Mouse (Mus musculus) liver, embryonic 12.5 days (tissue): ENCODE results near the gene Tmem177. TPM values are rescaled to one million over a fixed set of nuclear protein-coding genes. Genes with fewer than 3 reads are reported as not detected.
A peak's percentile ranks its signal among the peaks of the same experiment; 100 is the strongest.

ENCODE experiments used
- ATAC-seq: fragments of 200-750 bp; cut with Nextera tagmentation; 2 replicates; pipeline ENCODE4 v1.8.0; 2017; ENCODE audit warnings: moderate number of reproducible peaks, mild to moderate bottlenecking, moderate library complexity
- H3K27ac ChIP-seq: fragments of 300-500 bp; sonication (generic); 2 replicates; pipeline ENCODE4 v1.5.1; 2016; ENCODE audit warnings: mild to moderate bottlenecking
- H3K27me3 ChIP-seq: fragments of 300-500 bp; sonication (generic); replicated peaks from 2 replicates; pipeline ENCODE4 v1.6.1; 2016; ENCODE audit warnings: mild to moderate bottlenecking, moderate library complexity
- H3K36me3 ChIP-seq: fragments of 300-500 bp; sonication (generic); 2 replicates; pipeline ENCODE4 v1.6.1; 2016; ENCODE audit warnings: mild to moderate bottlenecking, moderate library complexity
- H3K4me1 ChIP-seq: fragments of 300-500 bp; sonication (generic); 2 replicates; pipeline ENCODE4 v1.6.1; 2016
- H3K4me2 ChIP-seq: fragments of 300-500 bp; sonication (generic); 2 replicates; pipeline ENCODE4 v1.6.1; 2016; ENCODE audit warnings: mild to moderate bottlenecking, moderate library complexity
- H3K4me3 ChIP-seq: fragments of 300-500 bp; sonication (generic); 2 replicates; pipeline ENCODE4 v1.5.1; 2016; ENCODE audit warnings: mild to moderate bottlenecking, moderate library complexity
- H3K9ac ChIP-seq: fragments of 300-500 bp; sonication (generic); 2 replicates; pipeline ENCODE4 v1.6.1; 2016; ENCODE audit warnings: mild to moderate bottlenecking, moderate library complexity
- H3K9me3 ChIP-seq: fragments of 300-500 bp; sonication (generic); replicated peaks from 2 replicates; pipeline ENCODE4 v1.6.1; 2016; ENCODE audit warnings: mild to moderate bottlenecking, moderate library complexity
- WGBS: fragments of 180-500 bp; shearing (Covaris S2); methylation state at CpG from one replicate; pipeline ENCODE4 v1.1.7; 2016; ENCODE audit not compliant: insufficient replicate concordance; 5-methylcytosine and 5-hydroxymethylcytosine counted together
- polyA plus RNA-seq: library from polyadenylated mRNA; unstranded; fragments of >200 nt; fragmentation: Nextera tagmentation; extraction: Ambion mirVana; gene quantifications from 2 replicates; pipeline ENCODE4 v1.2.1, GENCODE M21; 2016

Gene Tmem177
- polyA plus RNA-seq, 1 experiment from 2014 or later, result 5.4 TPM

DNA sequence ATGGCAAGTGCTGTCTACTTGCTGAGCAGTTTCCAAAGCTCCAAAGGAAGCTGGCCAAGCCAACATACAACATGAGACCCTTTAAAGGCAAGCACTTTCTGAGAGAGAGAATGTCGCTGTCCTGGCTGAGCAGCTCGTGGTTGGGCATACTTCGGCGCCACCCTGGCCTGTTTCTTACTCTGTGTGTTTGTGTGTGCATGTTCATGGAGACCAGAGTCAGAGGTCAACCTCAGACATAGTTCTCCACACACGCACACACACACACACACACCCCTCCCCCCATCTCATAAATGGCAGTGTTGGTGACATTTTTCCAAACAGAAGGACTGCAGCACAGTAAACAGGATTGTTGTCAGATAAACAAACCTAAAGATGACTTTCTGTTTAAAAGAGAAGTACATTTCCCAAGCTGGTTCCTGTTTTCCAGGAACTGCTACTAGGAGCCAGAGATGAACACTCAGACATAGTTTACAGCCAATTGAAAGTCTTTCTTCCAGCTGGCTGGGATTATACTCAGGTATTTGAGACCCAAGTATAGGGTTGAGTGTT is 3.9 kb upstream of the Tmem177 start:
- Histone ChIP-seq H3K4me1 (peaks cover 26% of the 10 kb centered on the region), H3K9me3 (no peaks in the 10 kb centered on the region), H3K4me2 (no peak overlapping the region), H3K27me3 (no peaks in the 10 kb centered on the region), H3K36me3 (no peaks in the 10 kb centered on the region), H3K4me3 (no peak overlapping the region), H3K9ac (no peak overlapping the region), H3K27ac (no peak overlapping the region)
- ATAC-seq, result no peak
- WGBS, result 69% methylated on average over 5 of the region's 5 CpGs

DNA sequence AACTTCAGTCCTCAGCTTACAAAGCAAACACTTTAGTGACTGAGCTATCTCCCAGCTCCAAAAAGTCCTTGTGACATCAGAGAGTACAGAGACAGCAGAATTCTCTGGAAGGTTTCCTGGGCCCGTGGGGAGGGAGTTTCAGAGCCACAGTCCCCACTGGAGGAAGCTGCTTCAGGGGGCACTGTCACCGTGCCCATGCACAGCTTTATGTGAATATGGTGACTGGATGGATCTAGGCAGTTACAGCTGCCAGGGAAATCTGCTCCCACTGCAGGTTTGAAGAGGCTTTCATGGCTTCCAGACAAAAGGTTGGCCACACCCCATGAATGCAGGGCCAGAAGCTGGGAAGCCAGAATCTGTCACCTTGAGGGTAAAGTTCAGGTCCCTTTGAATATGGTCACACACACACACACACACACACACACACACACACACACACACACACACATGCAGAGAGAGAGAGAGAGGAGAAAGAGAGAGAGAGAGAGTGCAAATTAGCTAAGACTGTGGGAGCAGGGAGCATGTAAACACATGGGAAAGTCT is 5.7 kb downstream of the Tmem177 start:
- 63% methylated on average over 2 of the region's 2 CpGs for WGBS
- ATAC-seq, result no peak

DNA sequence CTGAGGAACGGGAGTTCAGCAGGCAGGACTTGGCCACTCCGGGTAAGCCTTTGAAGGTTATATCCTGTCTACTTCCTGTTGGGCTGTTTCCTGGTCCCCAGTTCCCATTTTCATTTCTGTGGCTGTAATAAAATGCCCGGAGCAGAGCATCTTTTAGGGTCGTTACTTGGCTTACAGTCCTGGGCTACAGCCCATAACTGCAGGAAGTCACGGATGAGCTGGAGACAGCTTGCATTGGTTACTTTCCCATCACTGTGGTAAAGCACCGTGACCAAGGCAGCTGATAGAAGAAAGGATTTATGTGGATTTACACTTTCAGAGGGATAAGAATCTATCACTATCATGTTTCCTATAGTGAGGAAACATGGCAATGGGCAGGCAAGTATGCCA is 9.8 kb downstream of the Tmem177 start:
- no peak overlapping the region for H3K4me3 ChIP-seq
- H3K4me1 ChIP-seq, result no peaks in the 10 kb centered on the region
- H3K4me2 ChIP-seq, result no peak overlapping the region
- no peaks in the 10 kb centered on the region for H3K27me3 ChIP-seq
- H3K27ac ChIP-seq, result no peak overlapping the region
- no peak overlapping the region for H3K9ac ChIP-seq
- WGBS, result 41% methylated on average over 6 of the region's 6 CpGs
- no peak for ATAC-seq
- no peaks in the 10 kb centered on the region for H3K9me3 ChIP-seq
- H3K36me3 ChIP-seq, result no peaks in the 10 kb centered on the region

More for the DNA sequence above, 5.7 kb downstream of the Tmem177 start:
- Histone ChIP-seq H3K4me1 (peaks cover 6% of the 10 kb centered on the region), H3K9me3 (no peaks in the 10 kb centered on the region), H3K27me3 (no peaks in the 10 kb centered on the region), H3K27ac (no peak overlapping the region), H3K4me2 (no peak overlapping the region), H3K4me3 (no peak overlapping the region), H3K36me3 (peaks cover 22% of the 10 kb centered on the region), H3K9ac (no peak overlapping the region)

DNA sequence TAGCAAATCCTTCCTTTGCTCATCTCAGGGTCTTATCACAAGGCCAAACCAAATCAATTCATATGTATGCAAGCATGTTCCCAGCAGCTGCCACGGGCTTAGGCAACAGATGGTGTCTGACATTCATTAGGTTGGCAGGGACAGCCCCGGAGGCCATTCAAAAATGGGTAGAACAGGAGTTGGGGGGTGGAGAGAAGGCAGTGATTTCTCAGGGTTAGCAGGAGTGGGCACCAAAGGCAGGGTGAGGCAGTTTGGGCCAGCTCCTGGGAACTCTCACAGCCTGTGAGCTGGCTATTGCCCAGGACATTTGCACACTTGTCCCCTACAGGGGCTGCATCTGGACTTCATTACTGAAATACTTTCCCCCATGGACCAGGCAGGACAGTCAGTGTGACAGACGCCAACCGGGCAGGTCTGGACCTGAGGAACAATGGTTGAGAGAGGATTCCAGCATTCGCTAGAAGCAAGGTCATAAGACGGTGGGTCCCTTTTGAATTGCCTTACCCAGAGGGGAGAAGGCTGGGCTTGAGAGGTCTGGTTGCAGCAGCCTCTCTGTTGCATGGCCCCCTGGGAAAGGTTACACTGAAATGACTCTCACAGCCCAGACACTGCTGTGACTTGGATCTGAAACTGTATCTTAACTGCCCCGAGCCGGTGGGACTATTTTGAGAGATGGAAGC is 10.3 kb downstream of the Tmem177 start:
- no peak overlapping the region for H3K9ac ChIP-seq
- WGBS, result 55% methylated on average over 8 of the region's 8 CpGs
- H3K36me3 ChIP-seq, result no peaks in the 10 kb centered on the region
- H3K27ac ChIP-seq, result no peak overlapping the region
- H3K9me3 ChIP-seq, result no peaks in the 10 kb centered on the region
- no peaks in the 10 kb centered on the region for H3K27me3 ChIP-seq
- H3K4me3 ChIP-seq, result no peak overlapping the region
- H3K4me1 ChIP-seq, result no peaks in the 10 kb centered on the region
- H3K4me2 ChIP-seq, result no peak overlapping the region
- ATAC-seq, result no peak

DNA sequence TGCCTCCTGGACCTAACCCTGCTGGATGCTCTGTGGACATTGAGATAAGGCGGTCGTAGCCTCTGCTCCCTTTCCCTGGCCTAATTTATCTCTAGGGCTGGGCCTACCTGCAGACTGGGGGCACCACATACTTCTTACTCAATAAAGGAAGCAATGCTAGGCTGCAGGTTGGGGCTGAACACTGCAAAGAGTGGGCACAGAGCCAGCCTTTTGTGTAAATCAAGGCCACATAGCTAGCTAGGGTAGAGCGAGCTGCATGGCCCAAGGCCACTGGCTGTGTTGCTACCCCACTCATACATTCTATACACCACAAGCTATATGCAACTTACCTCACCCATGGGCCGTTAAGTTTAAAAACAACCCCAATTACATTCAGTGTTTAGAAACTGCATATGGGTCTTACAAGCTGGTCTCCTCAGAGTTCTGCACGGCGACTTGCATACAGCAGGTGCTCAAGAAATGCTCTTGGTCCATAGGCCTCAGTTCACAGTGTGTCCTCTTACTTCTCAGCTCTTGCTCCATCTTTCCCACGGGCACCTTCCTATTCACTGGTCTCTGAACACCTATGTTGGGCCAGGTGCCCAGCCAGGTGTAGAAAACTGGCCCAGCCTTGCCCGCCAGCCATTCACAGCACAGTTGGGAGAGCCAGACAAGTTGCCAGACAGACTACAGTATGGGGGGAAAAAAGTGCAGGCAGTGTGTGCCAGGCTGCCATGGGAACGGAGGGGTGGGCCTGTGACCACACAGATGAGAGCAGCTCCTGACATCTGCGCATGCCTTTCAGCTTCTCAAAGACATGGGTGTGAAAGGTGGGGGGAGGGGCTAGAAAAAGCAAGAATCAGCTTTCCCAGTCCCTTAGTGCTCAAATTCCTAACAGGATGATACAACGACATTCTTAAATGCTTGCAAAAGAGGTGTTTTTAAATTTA is 13.5 kb downstream of the Tmem177 start:
- WGBS, result 67% methylated on average over 11 of the region's 11 CpGs
- Histone ChIP-seq H3K4me2 (no peak overlapping the region), H3K27ac (no peak overlapping the region), H3K9ac (no peak overlapping the region), H3K4me3 (no peak overlapping the region), H3K4me1 (no peaks in the 10 kb centered on the region), H3K36me3 (no peaks in the 10 kb centered on the region), H3K27me3 (no peaks in the 10 kb centered on the region), H3K9me3 (no peaks in the 10 kb centered on the region)
- no peak for ATAC-seq

DNA sequence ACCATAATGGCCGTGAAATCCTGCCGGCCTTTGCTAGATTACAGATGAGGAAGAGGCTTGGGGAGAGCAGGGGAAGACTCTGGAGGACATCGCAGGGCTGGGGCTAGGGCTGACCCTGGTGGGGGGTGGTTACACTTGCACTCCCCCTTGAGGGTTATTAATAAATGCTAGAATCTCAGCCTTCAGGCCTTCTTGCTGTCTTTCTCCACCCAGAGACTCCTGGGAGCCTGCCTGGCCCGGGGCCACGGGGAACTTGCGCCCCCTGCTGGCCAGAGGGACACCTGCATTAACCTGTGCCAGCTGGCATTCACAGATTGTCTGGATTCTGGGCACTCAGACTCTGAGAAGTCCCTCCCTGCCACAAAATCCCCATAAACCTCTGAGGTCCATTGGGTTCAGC is 18.1 kb downstream of the Tmem177 start:
- ATAC-seq, result peak; percentile 49; the same call in 1 of the 2 replicates
- no peak overlapping the region for H3K4me2 ChIP-seq
- WGBS, result 35% methylated on average over 6 of the region's 6 CpGs
- H3K27me3 ChIP-seq, result no peaks in the 10 kb centered on the region
- no peaks in the 10 kb centered on the region for H3K4me1 ChIP-seq
- no peaks in the 10 kb centered on the region for H3K36me3 ChIP-seq
- no peak overlapping the region for H3K9ac ChIP-seq
- no peak overlapping the region for H3K4me3 ChIP-seq
- H3K9me3 ChIP-seq, result no peaks in the 10 kb centered on the region
- H3K27ac ChIP-seq, result no peak overlapping the region

DNA sequence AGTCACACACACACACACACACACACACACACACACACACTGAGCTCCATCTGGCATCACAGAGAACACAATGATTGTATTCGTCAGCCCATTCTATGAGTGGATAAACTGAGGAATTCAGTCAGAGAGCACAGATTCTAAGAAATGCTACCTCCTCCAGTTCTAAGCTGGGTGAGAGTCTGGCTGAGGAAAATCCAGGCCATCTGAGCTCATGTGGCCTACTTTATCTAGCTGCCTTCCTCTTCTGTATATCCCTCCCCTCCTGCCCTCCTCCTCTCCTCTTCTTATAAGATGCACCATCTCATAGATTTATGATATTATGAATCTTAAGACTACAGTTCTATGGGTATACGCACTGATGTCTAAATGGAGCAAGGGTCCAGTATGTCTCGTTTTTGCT is 19.4 kb downstream of the Tmem177 start:
- H3K9ac ChIP-seq, result no peak overlapping the region
- H3K4me1 ChIP-seq, result no peaks in the 10 kb centered on the region
- ATAC-seq, result no peak
- no peak overlapping the region for H3K27ac ChIP-seq
- H3K4me3 ChIP-seq, result no peak overlapping the region
- 62% methylated on average over 3 of the region's 3 CpGs for WGBS
- H3K4me2 ChIP-seq, result no peak overlapping the region
- no peaks in the 10 kb centered on the region for H3K27me3 ChIP-seq
- no peaks in the 10 kb centered on the region for H3K9me3 ChIP-seq
- no peaks in the 10 kb centered on the region for H3K36me3 ChIP-seq

DNA sequence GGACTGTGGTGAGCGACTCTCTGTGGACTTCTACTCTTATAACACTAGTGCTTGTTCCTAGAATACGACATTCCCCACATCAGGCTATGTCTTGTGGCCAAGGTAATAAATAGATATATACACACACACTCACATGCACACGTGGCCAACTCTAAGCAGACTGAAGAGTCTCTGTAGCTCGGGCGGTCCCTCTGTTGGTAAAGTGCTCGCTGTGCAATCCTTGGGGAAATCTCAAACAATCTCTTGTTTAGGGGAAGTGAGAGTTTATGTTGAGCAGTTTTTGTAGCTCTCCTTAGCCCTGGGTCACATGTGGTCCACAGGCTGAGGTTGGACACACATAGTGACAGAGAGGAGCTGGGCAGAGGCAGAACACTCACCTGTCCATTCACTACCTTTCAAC is 20.1 kb downstream of the Tmem177 start:
- WGBS, result 62% methylated on average over 6 of the region's 6 CpGs

DNA sequence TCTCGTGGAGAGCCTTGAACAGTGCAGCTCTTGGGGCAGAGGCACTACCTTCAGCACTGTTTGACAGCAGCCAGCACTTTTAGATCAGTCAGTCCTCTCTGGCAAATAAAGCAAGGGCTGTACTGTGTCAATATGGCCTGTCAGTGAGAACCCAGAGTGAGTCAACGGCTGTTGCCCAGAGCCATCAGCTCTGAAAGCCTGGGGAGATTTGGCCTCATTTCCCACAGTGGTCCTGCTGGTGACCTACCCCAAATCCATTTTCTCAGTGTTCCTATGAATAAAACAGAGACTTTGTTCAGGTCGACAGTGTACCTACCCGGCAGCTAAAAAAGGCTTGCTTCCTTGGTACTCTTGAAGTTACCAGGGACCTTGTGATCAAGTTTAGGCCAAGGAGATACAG is 21.1 kb downstream of the Tmem177 start:
- Histone ChIP-seq H3K9me3 (no peaks in the 10 kb centered on the region), H3K4me3 (no peak overlapping the region), H3K4me1 (no peaks in the 10 kb centered on the region), H3K9ac (no peak overlapping the region), H3K27ac (no peak overlapping the region), H3K27me3 (no peaks in the 10 kb centered on the region), H3K4me2 (no peak overlapping the region), H3K36me3 (no peaks in the 10 kb centered on the region)
- 69% methylated on average over 4 of the region's 4 CpGs for WGBS
- no peak for ATAC-seq

More for the DNA sequence above, 20.1 kb downstream of the Tmem177 start:
- no peaks in the 10 kb centered on the region for H3K9me3 ChIP-seq
- no peak overlapping the region for H3K4me2 ChIP-seq
- no peaks in the 10 kb centered on the region for H3K36me3 ChIP-seq
- H3K4me3 ChIP-seq, result no peak overlapping the region
- no peak overlapping the region for H3K27ac ChIP-seq
- H3K27me3 ChIP-seq, result no peaks in the 10 kb centered on the region
- ATAC-seq, result no peak
- H3K4me1 ChIP-seq, result no peaks in the 10 kb centered on the region
- H3K9ac ChIP-seq, result no peak overlapping the region

DNA sequence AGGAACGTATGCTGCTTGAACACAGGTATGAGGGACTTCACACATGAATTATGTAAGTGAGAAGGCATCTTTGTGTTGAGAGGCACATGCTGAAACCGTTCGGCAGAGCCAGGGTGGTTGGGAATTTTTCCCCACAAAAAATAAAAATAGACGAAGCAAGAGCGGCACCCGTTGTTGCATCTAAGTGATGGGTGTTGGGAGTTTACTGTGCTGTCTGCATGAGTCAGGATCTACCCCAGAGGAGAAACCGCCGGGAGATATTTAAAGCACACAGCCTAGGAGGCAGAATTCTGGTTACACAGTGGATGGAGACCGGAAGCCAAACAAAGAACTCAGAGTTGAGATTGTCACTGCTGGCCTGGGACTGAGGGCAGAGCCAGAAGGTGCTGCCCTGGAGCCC is 21.9 kb downstream of the Tmem177 start:
- Histone ChIP-seq H3K4me1 (no peaks in the 10 kb centered on the region), H3K9me3 (no peaks in the 10 kb centered on the region), H3K27me3 (no peaks in the 10 kb centered on the region), H3K9ac (no peak overlapping the region), H3K4me2 (no peak overlapping the region), H3K27ac (no peak overlapping the region), H3K36me3 (no peaks in the 10 kb centered on the region), H3K4me3 (no peak overlapping the region)
- no peak for ATAC-seq
- WGBS, result 71% methylated on average over 9 of the region's 9 CpGs

DNA sequence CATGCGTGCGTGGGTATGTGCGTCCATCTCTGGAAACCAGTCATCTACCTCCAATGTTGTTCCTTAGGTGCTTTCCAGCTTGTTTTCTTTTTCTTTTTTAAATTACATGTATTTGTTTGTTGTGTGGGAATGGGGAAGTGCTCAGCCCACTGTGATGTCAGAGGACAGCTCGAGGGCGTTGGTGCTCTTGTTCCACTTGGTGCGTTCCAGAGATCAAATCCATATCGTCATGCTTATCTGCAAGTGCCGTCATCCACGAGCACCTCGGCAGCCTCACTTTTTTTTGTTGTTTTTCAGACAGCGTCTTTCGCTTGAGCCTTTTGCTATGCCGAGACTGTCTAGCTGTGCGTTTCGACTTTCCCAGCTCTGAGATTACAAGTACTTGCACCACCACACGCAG is 23.7 kb downstream of the Tmem177 start:
- no peak for ATAC-seq
- no peak overlapping the region for H3K4me3 ChIP-seq
- no peak overlapping the region for H3K4me2 ChIP-seq
- H3K4me1 ChIP-seq, result no peaks in the 10 kb centered on the region
- H3K9me3 ChIP-seq, result no peaks in the 10 kb centered on the region
- H3K36me3 ChIP-seq, result no peaks in the 10 kb centered on the region
- no peak overlapping the region for H3K9ac ChIP-seq
- H3K27me3 ChIP-seq, result no peaks in the 10 kb centered on the region
- no peak overlapping the region for H3K27ac ChIP-seq
- WGBS, result 66% methylated on average over 16 of the region's 16 CpGs

DNA sequence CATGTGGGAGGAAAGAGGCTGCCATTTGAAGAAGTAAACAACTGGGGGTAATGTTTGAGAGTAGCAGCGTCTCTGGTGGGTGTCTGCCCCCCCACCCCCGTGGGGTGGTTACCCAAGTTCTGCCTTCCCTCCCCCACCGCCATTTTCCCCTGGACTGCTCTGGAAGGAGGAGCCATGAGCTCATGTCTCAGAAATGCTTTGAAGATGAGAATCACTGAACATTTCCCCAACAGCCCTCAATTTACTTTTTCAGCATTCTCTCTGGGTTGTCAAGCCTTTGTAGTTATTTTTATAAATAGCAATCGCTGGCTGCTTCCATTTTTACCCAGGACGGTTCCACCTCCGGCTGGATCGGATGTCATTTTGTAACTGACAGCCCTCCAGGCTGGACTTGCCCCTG is 26.7 kb downstream of the Tmem177 start:
- Histone ChIP-seq H3K27me3 (no peaks in the 10 kb centered on the region), H3K4me1 (no peaks in the 10 kb centered on the region), H3K9ac (no peak overlapping the region), H3K27ac (no peak overlapping the region), H3K4me3 (no peak overlapping the region), H3K36me3 (no peaks in the 10 kb centered on the region), H3K4me2 (no peak overlapping the region), H3K9me3 (no peaks in the 10 kb centered on the region)
- 56% methylated on average over 7 of the region's 7 CpGs for WGBS
- no peak for ATAC-seq
